Mouse (Mus musculus): Measurements from ENCODE around the gene Lpin2. TPM values are rescaled to one million over a fixed set of nuclear protein-coding genes. Genes with fewer than 3 reads are reported as not detected.

The Lpin2 gene
- total RNA-seq, 2 experiments from 2014 or later: 81.0 to 85.1 TPM

DNA sequence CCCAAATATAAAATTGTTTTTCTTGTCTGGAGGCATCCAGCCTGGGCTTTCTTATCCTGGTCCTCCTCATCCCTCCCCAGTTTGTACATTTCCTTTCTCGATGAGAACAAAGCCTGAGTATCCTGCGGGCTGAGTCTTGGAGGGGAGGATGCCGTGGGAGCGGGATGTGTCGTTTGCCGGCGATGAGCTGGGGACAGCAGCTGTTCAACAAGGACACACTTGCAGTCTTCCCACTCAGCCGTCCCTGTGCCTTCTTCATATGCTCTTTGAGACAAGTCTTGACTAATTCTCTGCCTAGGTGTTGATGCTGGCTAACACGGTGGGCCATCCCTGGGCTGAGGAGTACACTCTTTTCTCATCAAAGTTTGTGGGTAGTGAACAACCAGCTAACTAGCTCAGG is 13.5 kb upstream of the Lpin2 start:
- intact Hi-C loops (cut with DNase I): loop anchor here (2.0 kb wide), 1 partner anchor 44 kb away; no protein-coding TSS in a partner anchor
- DNase-seq (ENCODE audit: low spot score in 2 of 2): peak; percentile 30 to 85

GRCm38 (mm10) chr17:71169639-71170038 is 12.7 kb upstream of the Lpin2 start:
- no peak for DNase-seq (ENCODE audit: low spot score in 2 of 2)
- intact Hi-C loops (cut with DNase I): loop anchor here (2.0 kb wide), 1 partner anchor 45 kb away; no protein-coding TSS in a partner anchor

- no peak for DNase-seq (ENCODE audit: low spot score in 2 of 2)
- intact Hi-C loops (cut with DNase I): no loop called here
These were observed 11.2 kb upstream of the Lpin2 start for GRCm38 (mm10) chr17:71171161-71171560.

GRCm38 (mm10) chr17:71177336-71177735 is 5.0 kb upstream of the Lpin2 start:
- no peak for DNase-seq (ENCODE audit: low spot score in 2 of 2)
- intact Hi-C loops (cut with DNase I): no loop called here

GRCm38 (mm10) chr17:71177949-71178348 is 4.4 kb upstream of the Lpin2 start:
- no peak for DNase-seq (ENCODE audit: low spot score in 2 of 2)
- intact Hi-C loops (cut with DNase I): no loop called here

GRCm38 (mm10) chr17:71178530-71179181 is 3.7 kb upstream of the Lpin2 start:
- DNase-seq (ENCODE audit: low spot score in 2 of 2): no peak
- intact Hi-C loops (cut with DNase I): no loop called here

GRCm38 (mm10) chr17:71179551-71180309 is 2.6 kb upstream of the Lpin2 start:
- DNase-seq (ENCODE audit: low spot score in 2 of 2): no peak
- intact Hi-C loops (cut with DNase I): loop anchor here (5.0 kb wide), 3 partner anchors 52 to 177 kb away; partner anchors contain the start of genes Myl12a and Myom1

DNA sequence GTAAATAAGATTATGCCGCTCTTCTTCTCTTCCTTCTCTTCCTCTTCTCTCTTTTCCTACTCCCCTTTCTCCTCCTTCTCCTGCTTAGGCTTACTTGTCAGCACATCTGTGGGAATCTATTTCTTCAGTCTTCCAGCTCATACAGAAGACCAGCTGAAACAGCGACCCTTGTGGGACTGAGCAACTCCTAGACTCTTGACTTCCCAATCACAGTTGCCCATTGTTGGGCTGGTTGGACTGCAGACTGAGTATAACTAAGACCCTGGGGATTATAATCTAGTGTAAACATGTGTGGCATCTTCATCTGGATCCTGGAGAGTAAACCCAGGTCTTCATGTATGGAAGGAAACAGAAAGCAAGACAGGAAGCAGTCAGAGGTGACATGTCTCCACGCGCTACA is 1.8 kb upstream of the Lpin2 start:
- DNase-seq (ENCODE audit: low spot score in 2 of 2): no peak
- intact Hi-C loops (cut with DNase I): loop anchor here (5.0 kb wide), 3 partner anchors 53 to 178 kb away; partner anchors contain the start of genes Myl12a and Myom1

- intact Hi-C loops (cut with DNase I): loop anchor here (5.0 kb wide), 3 partner anchors 56 to 181 kb away; partner anchors contain the start of genes Myl12a and Myom1
- peak; percentile 91 to 94 for DNase-seq (ENCODE audit: low spot score in 2 of 2)
These were observed 704 bp downstream of the Lpin2 start for GRCm38 (mm10) chr17:71182871-71183656.

GRCm38 (mm10) chr17:71183657-71184261 is 1.4 kb downstream of the Lpin2 start:
- intact Hi-C loops (cut with DNase I): loop anchor here (5.0 kb wide), 3 partner anchors 56 to 181 kb away; partner anchors contain the start of genes Myl12a and Myom1
- DNase-seq (ENCODE audit: low spot score in 2 of 2): peak in 1 of 2 experiments; percentile 47

- DNase-seq (ENCODE audit: low spot score in 2 of 2): peak; percentile 32 to 39
- intact Hi-C loops (cut with DNase I): loop anchor here (5.0 kb wide), 3 partner anchors 57 to 182 kb away; partner anchors contain the start of genes Myl12a and Myom1
These were observed 2.2 kb downstream of the Lpin2 start for GRCm38 (mm10) chr17:71184356-71185111.

DNA sequence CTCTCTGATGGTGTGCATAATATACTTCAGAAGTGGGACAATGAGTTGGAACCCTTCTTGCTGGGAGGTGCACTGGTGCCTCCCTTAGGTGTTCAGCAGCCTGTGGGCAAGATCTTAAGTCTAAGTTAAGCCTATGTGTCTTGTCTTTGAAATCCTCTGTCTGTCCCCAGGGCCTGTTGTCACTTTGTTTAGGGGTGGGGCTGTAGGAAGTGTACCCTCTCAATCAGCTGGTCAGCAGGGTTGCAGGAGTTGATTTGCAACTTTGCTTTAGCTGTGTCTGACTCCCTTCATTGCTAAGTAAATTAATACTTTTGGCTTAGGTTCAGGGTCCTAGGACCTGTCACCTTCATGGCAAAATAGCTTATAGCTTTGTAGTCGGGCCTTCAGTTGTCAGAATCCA is 3.0 kb downstream of the Lpin2 start:
- intact Hi-C loops (cut with DNase I): no loop called here
- DNase-seq (ENCODE audit: low spot score in 2 of 2): no peak

DNA sequence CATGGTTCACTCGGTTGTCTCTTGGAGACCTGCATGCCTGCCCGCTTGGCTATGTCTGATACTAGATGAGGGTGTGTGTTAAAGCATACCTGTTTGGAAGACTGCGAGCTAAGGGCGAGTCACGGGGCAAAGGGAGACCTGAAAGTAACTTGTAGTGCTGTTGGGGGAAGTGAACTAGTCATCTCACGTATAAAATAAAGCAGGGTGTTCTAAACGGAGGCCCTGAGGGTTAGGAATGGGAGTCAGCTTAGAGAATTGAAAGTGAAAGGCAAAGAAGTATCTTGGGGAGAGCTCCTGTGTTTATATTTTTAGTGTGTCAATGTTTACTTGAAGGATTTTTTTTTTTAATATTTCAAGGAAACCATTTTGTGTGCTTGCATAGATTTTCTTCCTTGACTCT is 8.2 kb downstream of the Lpin2 start:
- intact Hi-C loops (cut with DNase I): no loop called here
- no peak for DNase-seq (ENCODE audit: low spot score in 2 of 2)

GRCm38 (mm10) chr17:71191063-71191462 is 8.7 kb downstream of the Lpin2 start:
- intact Hi-C loops (cut with DNase I): no loop called here
- DNase-seq (ENCODE audit: low spot score in 2 of 2): no peak

- no peak for DNase-seq (ENCODE audit: low spot score in 2 of 2)
- intact Hi-C loops (cut with DNase I): no loop called here
These were observed 9.5 kb downstream of the Lpin2 start for GRCm38 (mm10) chr17:71191651-71192419.

DNA sequence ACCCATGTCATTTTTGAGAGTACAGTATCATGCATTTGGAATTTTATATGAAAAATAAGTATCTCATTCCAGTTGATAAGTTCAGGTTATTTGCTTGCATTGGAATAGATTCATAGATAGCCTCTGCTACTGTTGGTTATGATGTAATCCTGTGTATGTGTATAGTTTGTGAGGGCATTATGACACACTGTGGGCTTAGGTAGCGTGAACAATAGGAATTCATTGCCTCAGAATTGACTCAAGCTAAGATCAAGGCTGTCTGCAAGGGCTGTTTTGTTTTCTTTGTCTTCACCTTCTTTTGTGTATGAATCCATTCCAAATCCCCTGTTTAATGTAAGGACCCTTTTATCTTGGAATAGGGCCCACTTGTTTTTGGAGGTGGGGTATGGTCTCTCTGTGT is 10.7 kb downstream of the Lpin2 start:
- intact Hi-C loops (cut with DNase I): no loop called here
- DNase-seq (ENCODE audit: low spot score in 2 of 2): no peak

DNA sequence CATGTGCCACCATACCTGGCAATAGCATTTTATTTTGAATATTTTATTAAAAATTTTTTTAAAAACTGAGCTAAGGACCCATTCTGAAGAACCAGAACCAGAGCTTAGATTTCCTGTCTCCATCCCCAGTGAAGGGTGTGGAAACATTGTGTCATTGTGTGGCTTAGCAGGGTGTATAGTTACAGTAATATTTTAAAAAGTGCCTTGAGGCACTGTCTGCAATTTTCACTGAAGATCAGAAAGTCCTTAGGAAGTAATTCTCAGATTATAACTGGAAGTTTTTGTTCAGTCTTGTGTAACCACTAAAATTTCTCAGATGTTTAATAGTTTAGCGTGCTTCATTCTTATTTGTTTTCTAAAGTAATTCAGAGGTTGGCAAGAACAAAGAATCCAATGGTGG is 11.1 kb downstream of the Lpin2 start:
- no peak for DNase-seq (ENCODE audit: low spot score in 2 of 2)
- intact Hi-C loops (cut with DNase I): no loop called here

Measured in left cerebral cortex, postnatal 25 days (tissue).